In genomic region chr3:116562408-116563094, GRCm38 (mm10) we compare ENCODE assay signal across 9 mouse cellular contexts. TPM values are rescaled to one million over a fixed set of nuclear protein-coding genes. Genes with fewer than 3 reads are reported as not detected.
A peak's percentile ranks its signal among the peaks of the same experiment; 100 is the strongest.
DNase-seq lines count a peak whose midpoint lies in the region; ATAC-seq and TF ChIP-seq lines count a peak whose summit lies in the region.
"Had no signal": no experiment of that assay in that cellular context is flagged by ENCODE, and none has a peak within 500 bp of the region (broad histone marks: within the 10 kb centered on the region; RNA-seq: fewer than 3 reads in every experiment).

TSS of gene Lrrc39 (plus strand) at chr3:116562973.

- ATAC-seq in lung, postnatal 0 days: 0 out of 2 replicates have a peak, but pooled peaks have one; percentile 17
- ATAC-seq in hematopoietic stem cell, adult 5-6 weeks (replicated peaks in 1 of 2; ENCODE audit: insufficient read depth in 1 of 2, low FRiP score in 2 of 2, low TSS enrichment in 1 of 2, low read depth in 1 of 2, poor library complexity in 2 of 2, severe bottlenecking in 2 of 2): peak; percentile 56 to 80
- ATAC-seq in stomach, embryonic 16.5 days (ENCODE audit: insufficient read depth, low FRiP score): peak; percentile 87

- H3K4me2 ChIP-seq in lung, postnatal 0 days (replicated peaks; ENCODE audit: low read depth, low read length): no peak within 1 kb of the TSS
- H3K4me2 ChIP-seq in stomach, embryonic 16.5 days (ENCODE audit: low read depth, low read length): peak within 1 kb of the TSS; percentile 42
- H3K4me2 ChIP-seq: embryonic facial prominence, embryonic 13.5 days had no signal

- no peaks in the 10 kb centered on the region for H3K27me3 ChIP-seq in lung, postnatal 0 days (replicated peaks; ENCODE audit: insufficient read depth, low read length)
- no peaks in the 10 kb centered on the region for H3K27me3 ChIP-seq in stomach, embryonic 16.5 days (ENCODE audit: control insufficient read depth, insufficient read depth, low read length)
- H3K27me3 ChIP-seq: embryonic facial prominence, embryonic 13.5 days had no signal

- DNase-seq in lung, postnatal 0 days (ENCODE audit: low spot score): peak; percentile 6
- no peak for DNase-seq in lung, adult 2 months
- no peak for DNase-seq in gastrocnemius, postnatal 14 days
- DNase-seq in layer of hippocampus, postnatal 10 days (ENCODE audit: low spot score in 2 of 2): no peak
- no peak for DNase-seq in cerebellum, adult 18-20 months
- DNase-seq in thymus, postnatal 10 days (ENCODE audit: low spot score in 2 of 2): no peak

- no peak for TF ChIP-seq EP300 in lung, postnatal 0 days (IDR thresholded peaks at IDR 0.05)

- no peak within 1 kb of the TSS for H3K9ac ChIP-seq in lung, postnatal 0 days (replicated peaks; ENCODE audit: low read depth)
- 0 out of 2 replicates have a peak within 1 kb of the TSS, but pooled peaks have one; percentile 4 for H3K9ac ChIP-seq in stomach, embryonic 16.5 days (ENCODE audit: low read length)
- H3K9ac ChIP-seq: embryonic facial prominence, embryonic 13.5 days had no signal

- TF ChIP-seq CTCF in lung, postnatal 0 days (IDR thresholded peaks at IDR 0.05): no peak
- TF ChIP-seq CTCF in lung, adult 2 months (IDR thresholded peaks at IDR 0.05; ENCODE audit: insufficient read depth, low read length): no peak

- no peak within 1 kb of the TSS for H3K4me3 ChIP-seq in lung, postnatal 0 days (ENCODE audit: low read depth, low read length)
- H3K4me3 ChIP-seq in lung, adult 2 months (replicated peaks; ENCODE audit: extremely low read depth, low read depth, low read length): no peak within 1 kb of the TSS
- H3K4me3 ChIP-seq in stomach, embryonic 16.5 days (replicated peaks; ENCODE audit: low read length): peak within 1 kb of the TSS; percentile 20
- H3K4me3 ChIP-seq: embryonic facial prominence, embryonic 13.5 days had no signal

- no peak for TF ChIP-seq POLR2A in lung, adult 2 months (IDR thresholded peaks at IDR 0.05; ENCODE audit: borderline replicate concordance, extremely low read depth, low read depth, low read length)

- WGBS in lung, postnatal 0 days: 35% methylated on average over 7 of the region's 7 CpGs
- WGBS in lung, adult 2 months: 40% methylated on average over 7 of the region's 7 CpGs
- 45% methylated on average over 7 of the region's 7 CpGs for WGBS in stomach, embryonic 16.5 days

- no peaks in the 10 kb centered on the region for H3K9me3 ChIP-seq in lung, postnatal 0 days (ENCODE audit: low read length)
- peaks cover 3% of the 10 kb centered on the region; the same call in 1 of the 2 replicates for H3K9me3 ChIP-seq in stomach, embryonic 16.5 days (replicated peaks; ENCODE audit: control insufficient read depth, low read length)
- H3K9me3 ChIP-seq: embryonic facial prominence, embryonic 13.5 days had no signal

- H3K27ac ChIP-seq in lung, postnatal 0 days (ENCODE audit: low read length): no peak within 1 kb of the TSS
- H3K27ac ChIP-seq in stomach, embryonic 16.5 days (ENCODE audit: low read length): peak within 1 kb of the TSS; percentile 60
- H3K27ac ChIP-seq: embryonic facial prominence, embryonic 13.5 days had no signal

- H3K4me1 ChIP-seq in lung, postnatal 0 days (ENCODE audit: insufficient read depth, low read depth, low read length): no peaks in the 10 kb centered on the region
- H3K4me1 ChIP-seq in lung, adult 2 months (ENCODE audit: control insufficient read depth, insufficient read depth, low read length): no peaks in the 10 kb centered on the region; the same call in 1 of the 2 replicates
- H3K4me1 ChIP-seq in stomach, embryonic 16.5 days (ENCODE audit: control insufficient read depth, insufficient read depth, low read length): no peaks in the 10 kb centered on the region
- H3K4me1 ChIP-seq: embryonic facial prominence, embryonic 13.5 days had no signal

- intact Hi-C loops in gastrocnemius, postnatal 14 days (cut with DNase I; ENCODE audit: low total_unique reads): no loop called here

- H3K36me3 ChIP-seq in lung, postnatal 0 days (ENCODE audit: insufficient read depth, low read length): no peaks in the 10 kb centered on the region
- no peaks in the 10 kb centered on the region for H3K36me3 ChIP-seq in stomach, embryonic 16.5 days (ENCODE audit: control insufficient read depth, insufficient read depth, low read length)
- H3K36me3 ChIP-seq: embryonic facial prominence, embryonic 13.5 days had no signal

RNA-seq across cellular contexts. Expression of gene Lrrc39, which starts in this region (rescaled TPM):
- polyA plus RNA-seq in lung, postnatal 0 days (2015; fragmentation: Nextera tagmentation; extraction: Ambion mirVana): 0.42 and 0.61 TPM in 2 replicates
- polyA plus RNA-seq in lung, adult 2 months (2012; rRNA removed): 0.24 and 1.5 TPM in 2 replicates
- total RNA-seq in gastrocnemius, postnatal 14 days (2021): 10 to 100 TPM; 39.2 to 42.1 TPM
- 0.55 and 1.2 TPM in 2 replicates for total RNA-seq in hematopoietic stem cell, adult 5-6 weeks (2017)
- 1.5 and 3.2 TPM in 2 replicates for polyA plus RNA-seq in stomach, embryonic 16.5 days (2015; fragmentation: Nextera tagmentation; extraction: Ambion mirVana)
- under 1 TPM; 0.25 to 0.27 TPM for total RNA-seq in layer of hippocampus, postnatal 10 days (2021)

Comparison
In these comparisons a context has a peak if more than half of its experiments do, and no peak if none do; other contexts are left out.
1. RNA of gene Lrrc39 (total RNA-seq): 39.2 to 42.1 TPM in gastrocnemius, postnatal 14 days; 0.55 to 1.2 TPM in hematopoietic stem cell, adult 5-6 weeks and 0.25 to 0.27 TPM in layer of hippocampus, postnatal 10 days; every median in the first group is over 10 times any median in the second.
2. Peak in DNase-seq and ATAC-seq in lung, postnatal 0 days; RNA of the gene not detected or under 1 TPM.
3. ATAC-seq: peak in every context shown above with its lines; median percentile 87 in stomach, embryonic 16.5 days; 68 in hematopoietic stem cell, adult 5-6 weeks; 17 in lung, postnatal 0 days.